Comparison of ENCODE assay signal across 7 mouse cellular contexts in the genomic region with DNA sequence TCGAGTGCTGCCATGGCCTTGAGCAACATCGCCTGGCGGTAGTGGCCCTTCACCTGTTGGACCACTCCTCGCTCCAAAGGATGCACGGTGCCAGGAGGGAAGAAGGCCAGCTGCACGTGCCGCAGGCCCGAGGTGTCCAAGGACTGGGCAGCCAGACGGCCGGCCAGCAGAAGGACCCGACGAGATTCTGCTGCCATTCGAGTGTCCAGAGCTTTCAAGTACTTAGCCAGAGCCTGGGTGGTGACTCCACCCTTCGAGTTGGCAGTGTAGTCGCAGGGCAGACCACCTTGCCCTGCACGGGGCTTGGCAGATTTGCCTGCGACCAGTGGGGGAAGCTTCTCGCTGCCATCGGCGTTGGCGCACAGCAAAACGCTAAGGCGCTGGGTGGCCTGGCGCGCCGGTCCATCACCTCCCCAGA. TPM values are rescaled to one million over a fixed set of nuclear protein-coding genes. Genes with fewer than 3 reads are reported as not detected.
DNase-seq lines count a peak whose midpoint lies in the region; ATAC-seq and TF ChIP-seq lines count a peak whose summit lies in the region.

No protein-coding gene starts in this region.

- H3K36me3 ChIP-seq in testis, adult 2 months (ENCODE audit: control insufficient read depth, insufficient read depth, low read length) = no peaks in the 10 kb centered on the region
- peaks cover 31% of the 10 kb centered on the region for H3K36me3 ChIP-seq in embryonic facial prominence, embryonic 10.5 days (replicated peaks)
- H3K36me3 ChIP-seq in heart, postnatal 0 days (replicated peaks; ENCODE audit: control insufficient read depth, insufficient read depth, low read length) = peaks cover 10% of the 10 kb centered on the region; the same call in 1 of the 2 replicates
- peaks cover 24% of the 10 kb centered on the region for H3K36me3 ChIP-seq in limb, embryonic 13.5 days
- H3K36me3 ChIP-seq in neural tube, embryonic 13.5 days = peaks cover 8% of the 10 kb centered on the region

- ATAC-seq in heart, postnatal 0 days (ENCODE audit: insufficient read depth, low read depth) = no peak
- ATAC-seq in limb, embryonic 13.5 days (ENCODE audit: low FRiP score, low read depth) = peak; percentile 2; the same call in 1 of the 2 replicates
- peak; percentile 2; the same call in 1 of the 2 replicates for ATAC-seq in neural tube, embryonic 13.5 days (ENCODE audit: low read depth)
- no peak for ATAC-seq in frontal cortex, adult (ENCODE audit: low TSS enrichment)

- no peak overlapping the region; the same call in 1 of the 2 replicates for H3K27ac ChIP-seq in testis, adult 2 months (ENCODE audit: control insufficient read depth, insufficient read depth, low read depth, low read length)
- H3K27ac ChIP-seq in embryonic facial prominence, embryonic 10.5 days (replicated peaks) = peak overlapping the region; percentile 92
- H3K27ac ChIP-seq in heart, postnatal 0 days (ENCODE audit: low read depth) = peak overlapping the region; percentile 95; the same call in 1 of the 2 replicates
- no peak overlapping the region for H3K27ac ChIP-seq in limb, embryonic 13.5 days
- H3K27ac ChIP-seq in neural tube, embryonic 13.5 days (replicated peaks) = peak overlapping the region; percentile 96

- no peak for TF ChIP-seq EP300 in heart, postnatal 0 days (IDR thresholded peaks at IDR 0.05; ENCODE audit: low read depth)

- peak overlapping the region; percentile 85 for H3K4me3 ChIP-seq in testis, adult 2 months (ENCODE audit: control insufficient read depth, low read depth, low read length)
- H3K4me3 ChIP-seq in embryonic facial prominence, embryonic 10.5 days = peak overlapping the region; percentile 88
- peak overlapping the region; percentile 70 for H3K4me3 ChIP-seq in heart, postnatal 0 days (ENCODE audit: low read depth, low read length)
- H3K4me3 ChIP-seq in limb, embryonic 13.5 days = peak overlapping the region; percentile 88
- peak overlapping the region; percentile 93 for H3K4me3 ChIP-seq in neural tube, embryonic 13.5 days

- 38% methylated on average over 26 of the region's 26 CpGs for WGBS in embryonic facial prominence, embryonic 10.5 days
- 28% methylated on average over 26 of the region's 26 CpGs for WGBS in heart, postnatal 0 days
- 36% methylated on average over 26 of the region's 26 CpGs for WGBS in limb, embryonic 13.5 days
- 22% methylated on average over 26 of the region's 26 CpGs for WGBS in neural tube, embryonic 13.5 days

- no peaks in the 10 kb centered on the region for H3K9me3 ChIP-seq in embryonic facial prominence, embryonic 10.5 days
- H3K9me3 ChIP-seq in heart, postnatal 0 days (replicated peaks; ENCODE audit: control insufficient read depth, low read length) = no peaks in the 10 kb centered on the region
- H3K9me3 ChIP-seq in limb, embryonic 13.5 days = no peaks in the 10 kb centered on the region
- H3K9me3 ChIP-seq in neural tube, embryonic 13.5 days = no peaks in the 10 kb centered on the region

- H3K27me3 ChIP-seq in testis, adult 2 months (ENCODE audit: control insufficient read depth, insufficient read depth, low read length) = no peaks in the 10 kb centered on the region
- peaks cover 7% of the 10 kb centered on the region for H3K27me3 ChIP-seq in embryonic facial prominence, embryonic 10.5 days (replicated peaks; ENCODE audit: low read depth, poor library complexity, severe bottlenecking)
- no peaks in the 10 kb centered on the region for H3K27me3 ChIP-seq in heart, postnatal 0 days (ENCODE audit: control insufficient read depth, insufficient read depth, low read length)
- H3K27me3 ChIP-seq in limb, embryonic 13.5 days = peaks cover 5% of the 10 kb centered on the region
- no peaks in the 10 kb centered on the region for H3K27me3 ChIP-seq in neural tube, embryonic 13.5 days

- peak overlapping the region; percentile 92 for H3K4me2 ChIP-seq in heart, postnatal 0 days (ENCODE audit: low read depth, low read length)
- H3K4me2 ChIP-seq in limb, embryonic 13.5 days (replicated peaks) = peak overlapping the region; percentile 99
- peak overlapping the region; percentile 87 for H3K4me2 ChIP-seq in neural tube, embryonic 13.5 days

- peak overlapping the region; percentile 97 for H3K9ac ChIP-seq in heart, postnatal 0 days (replicated peaks; ENCODE audit: low read depth, low read length)
- peak overlapping the region; percentile 94 for H3K9ac ChIP-seq in limb, embryonic 13.5 days
- peak overlapping the region; percentile 92 for H3K9ac ChIP-seq in neural tube, embryonic 13.5 days

- H3K4me1 ChIP-seq in testis, adult 2 months (ENCODE audit: control insufficient read depth, insufficient read depth, low read length) = peaks cover 20% of the 10 kb centered on the region
- H3K4me1 ChIP-seq in embryonic facial prominence, embryonic 10.5 days = peaks cover 54% of the 10 kb centered on the region
- H3K4me1 ChIP-seq in heart, postnatal 0 days (ENCODE audit: control insufficient read depth, insufficient read depth) = peaks cover 38% of the 10 kb centered on the region
- peaks cover 47% of the 10 kb centered on the region for H3K4me1 ChIP-seq in limb, embryonic 13.5 days
- peaks cover 53% of the 10 kb centered on the region for H3K4me1 ChIP-seq in neural tube, embryonic 13.5 days (replicated peaks)

- DNase-seq in testis, postnatal 14 days (ENCODE audit: low spot score) = no peak
- DNase-seq in embryonic facial prominence, embryonic 10.5 days (ENCODE audit: low spot score) = peak; percentile 54
- no peak for DNase-seq in heart, postnatal 0 days (ENCODE audit: low spot score)

- no peak for TF ChIP-seq POLR2A in testis, adult 2 months (IDR thresholded peaks at IDR 0.05; ENCODE audit: control insufficient read depth, low read depth, low read length)

- TF ChIP-seq CTCF in testis, adult 2 months (IDR thresholded peaks at IDR 0.05; ENCODE audit: control insufficient read depth, insufficient read depth, insufficient replicate concordance, low read depth, low read length) = no peak
- no peak for TF ChIP-seq CTCF in heart, postnatal 0 days (IDR thresholded peaks at IDR 0.05; ENCODE audit: low read depth)

RNA-seq across cellular contexts. Expression of a gene that starts 1.0 kb away (rescaled TPM):
- polyA plus RNA-seq in testis, adult 2 months (2012; rRNA removed) = 7.6 and 7.9 TPM in 2 replicates
- polyA plus RNA-seq in embryonic facial prominence, embryonic 10.5 days (2016; fragmentation: Nextera tagmentation; extraction: Ambion mirVana) = 7.4 and 7.6 TPM in 2 replicates
- total RNA-seq in heart, postnatal 0 days (2014; rRNA removed; ENCODE audit: low replicate concordance) = 62.9 and 84.8 TPM in 2 replicates
- polyA plus RNA-seq in heart, postnatal 0 days (2015; fragmentation: Nextera tagmentation; extraction: Ambion mirVana) = 7.1 and 7.8 TPM in 2 replicates
- polyA plus RNA-seq in limb, embryonic 13.5 days (2015; fragmentation: Nextera tagmentation; extraction: Ambion mirVana) = 11.2 and 11.6 TPM in 2 replicates
- polyA plus RNA-seq in neural tube, embryonic 13.5 days (2015; fragmentation: Nextera tagmentation; extraction: Ambion mirVana) = 12.6 and 12.7 TPM in 2 replicates

RNA-seq across cellular contexts. Expression of a gene that starts 7.9 kb away (rescaled TPM):
- polyA plus RNA-seq in testis, adult 2 months (2012; rRNA removed) = 2.9 and 3.1 TPM in 2 replicates
- polyA plus RNA-seq in embryonic facial prominence, embryonic 10.5 days (2016; fragmentation: Nextera tagmentation; extraction: Ambion mirVana) = 50.0 and 52.6 TPM in 2 replicates
- total RNA-seq in heart, postnatal 0 days (2014; rRNA removed; ENCODE audit: low replicate concordance) = 15.3 and 31.9 TPM in 2 replicates
- polyA plus RNA-seq in heart, postnatal 0 days (2015; fragmentation: Nextera tagmentation; extraction: Ambion mirVana) = 12.1 and 15.0 TPM in 2 replicates
- 57.6 and 60.3 TPM in 2 replicates for polyA plus RNA-seq in limb, embryonic 13.5 days (2015; fragmentation: Nextera tagmentation; extraction: Ambion mirVana)
- 32.5 and 40.3 TPM in 2 replicates for polyA plus RNA-seq in neural tube, embryonic 13.5 days (2015; fragmentation: Nextera tagmentation; extraction: Ambion mirVana)

RNA-seq across cellular contexts. Expression of a gene that starts 8.2 kb away (rescaled TPM):
- 13.1 and 14.8 TPM in 2 replicates for polyA plus RNA-seq in testis, adult 2 months (2012; rRNA removed)
- 3.2 TPM in 2 replicates for polyA plus RNA-seq in embryonic facial prominence, embryonic 10.5 days (2016; fragmentation: Nextera tagmentation; extraction: Ambion mirVana)
- 5.2 and 5.9 TPM in 2 replicates for total RNA-seq in heart, postnatal 0 days (2014; rRNA removed; ENCODE audit: low replicate concordance)
- polyA plus RNA-seq in heart, postnatal 0 days (2015; fragmentation: Nextera tagmentation; extraction: Ambion mirVana) = 0.97 and 1.2 TPM in 2 replicates
- 4.7 and 5.5 TPM in 2 replicates for polyA plus RNA-seq in limb, embryonic 13.5 days (2015; fragmentation: Nextera tagmentation; extraction: Ambion mirVana)
- polyA plus RNA-seq in neural tube, embryonic 13.5 days (2015; fragmentation: Nextera tagmentation; extraction: Ambion mirVana) = 6.9 and 7.9 TPM in 2 replicates

RNA-seq across cellular contexts. Expression of a gene that starts 19.0 kb away (rescaled TPM):
- polyA plus RNA-seq in testis, adult 2 months (2012; rRNA removed) = 827 and 879 TPM in 2 replicates
- 115 and 119 TPM in 2 replicates for polyA plus RNA-seq in embryonic facial prominence, embryonic 10.5 days (2016; fragmentation: Nextera tagmentation; extraction: Ambion mirVana)
- 48.3 and 88.8 TPM in 2 replicates for total RNA-seq in heart, postnatal 0 days (2014; rRNA removed; ENCODE audit: low replicate concordance)
- 35.9 and 39.7 TPM in 2 replicates for polyA plus RNA-seq in heart, postnatal 0 days (2015; fragmentation: Nextera tagmentation; extraction: Ambion mirVana)
- 55.2 and 56.0 TPM in 2 replicates for polyA plus RNA-seq in limb, embryonic 13.5 days (2015; fragmentation: Nextera tagmentation; extraction: Ambion mirVana)
- polyA plus RNA-seq in neural tube, embryonic 13.5 days (2015; fragmentation: Nextera tagmentation; extraction: Ambion mirVana) = 88.3 and 99.0 TPM in 2 replicates

RNA-seq across cellular contexts. Expression of a gene that starts 28.0 kb away (rescaled TPM):
- 12.7 TPM in 2 replicates for polyA plus RNA-seq in testis, adult 2 months (2012; rRNA removed)
- polyA plus RNA-seq in embryonic facial prominence, embryonic 10.5 days (2016; fragmentation: Nextera tagmentation; extraction: Ambion mirVana) = 23.3 and 25.3 TPM in 2 replicates
- 95.1 and 107 TPM in 2 replicates for total RNA-seq in heart, postnatal 0 days (2014; rRNA removed; ENCODE audit: low replicate concordance)
- polyA plus RNA-seq in heart, postnatal 0 days (2015; fragmentation: Nextera tagmentation; extraction: Ambion mirVana) = 63.6 and 65.5 TPM in 2 replicates
- polyA plus RNA-seq in limb, embryonic 13.5 days (2015; fragmentation: Nextera tagmentation; extraction: Ambion mirVana) = 28.0 and 31.3 TPM in 2 replicates
- polyA plus RNA-seq in neural tube, embryonic 13.5 days (2015; fragmentation: Nextera tagmentation; extraction: Ambion mirVana) = 30.9 and 39.7 TPM in 2 replicates

Comparison
In these comparisons a context has a peak if more than half of its experiments do, and no peak if none do; other contexts are left out.
1. H3K27ac ChIP-seq: peak in embryonic facial prominence, embryonic 10.5 days (single experiment), heart, postnatal 0 days (single experiment) and neural tube, embryonic 13.5 days (single experiment); none in testis, adult 2 months (single experiment) and limb, embryonic 13.5 days (single experiment).
2. ATAC-seq: peak in limb, embryonic 13.5 days (single experiment) and neural tube, embryonic 13.5 days (single experiment); none in heart, postnatal 0 days (single experiment) and frontal cortex, adult (single experiment).
3. Peak in every context shown above with its lines, with median percentiles within 50 percentile points of each other: H3K4me3 ChIP-seq, H3K4me2 ChIP-seq and H3K9ac ChIP-seq.